Mouse (Mus musculus) cortical plate, adult 2 months (tissue): ENCODE results near the gene Parp3.

ENCODE experiments used
- CTCF ChIP-seq: fragments of 200-500 bp; IDR thresholded peaks from 2 replicates; pipeline ENCODE4 v1.5.1; 2011; ENCODE audit warnings: mild to moderate bottlenecking, control low read depth, low read length; ENCODE audit not compliant: insufficient read depth; ENCODE audit errors: extremely low read depth
- POLR2A ChIP-seq: fragments of 200-500 bp; IDR thresholded peaks from 2 replicates; pipeline ENCODE4 v1.6.1; 2011; ENCODE audit warnings: mild to moderate bottlenecking, low read length, control low read depth; ENCODE audit not compliant: insufficient read depth; ENCODE audit errors: extremely low read depth

DNA sequence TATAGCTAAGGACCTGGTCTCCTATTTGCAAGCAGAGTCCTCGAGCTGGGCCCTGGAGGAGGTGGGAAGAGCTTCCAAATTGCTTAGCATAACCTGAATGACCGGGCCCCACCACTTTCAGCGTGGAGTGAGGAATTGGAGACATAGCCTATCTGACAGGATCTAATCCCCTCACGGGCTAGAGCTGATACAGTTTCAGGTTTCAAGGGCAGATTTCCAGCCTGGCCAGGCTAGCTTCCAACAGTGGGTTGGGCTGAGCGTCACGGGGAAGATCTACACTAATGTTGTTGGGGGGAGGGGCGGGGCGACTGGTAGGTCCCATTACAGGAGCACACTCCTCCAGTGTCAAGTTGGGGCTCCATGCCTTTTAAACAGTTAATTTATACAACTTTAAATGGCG lies 26.1 kb downstream of the Parp3 start:
- no peak for TF ChIP-seq CTCF
- no peak for TF ChIP-seq POLR2A
